Mouse (Mus musculus): ENCODE data around the gene Irs3. TPM values are rescaled to one million over a fixed set of nuclear protein-coding genes. Genes with fewer than 3 reads are reported as not detected.
"Not testable (repeated sequence)": the region's sequence is repeated elsewhere in the genome, so short reads cannot be mapped to it uniquely, and the experiment has no call there.

The Irs3 gene
- polyA plus RNA-seq, 1 experiment from 2014 or later, result 0.17 TPM

DNA sequence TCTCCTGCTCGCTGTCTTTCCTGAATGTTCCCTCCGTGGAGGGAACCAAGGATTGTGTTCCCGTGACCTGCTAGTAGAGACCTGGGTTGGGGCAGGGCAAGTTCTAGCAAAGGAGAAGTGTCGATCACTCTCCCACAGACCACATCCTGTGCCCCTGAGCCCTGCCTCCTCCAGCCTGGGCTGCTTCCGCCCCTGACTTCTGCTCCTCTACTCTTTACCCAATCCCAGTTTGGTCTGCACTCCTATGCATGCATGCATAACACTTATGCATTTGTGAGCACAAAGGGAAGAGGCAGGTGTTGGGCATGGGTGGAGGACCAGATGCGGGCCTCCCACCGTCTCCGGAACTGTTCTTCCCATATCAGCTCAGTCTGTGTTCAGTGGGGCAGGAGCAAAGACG lies 14.3 kb downstream of the Irs3 start:
- Histone ChIP-seq H3K4me1 (peaks cover 43% of the 10 kb centered on the region), H3K4me3 (no peak overlapping the region), H3K36me3 (replicated peaks) (peaks cover 15% of the 10 kb centered on the region; the same call in 1 of the 2 replicates), H3K27me3 (replicated peaks) (no peaks in the 10 kb centered on the region), H3K9me3 (no peaks in the 10 kb centered on the region), H3K9ac (peak overlapping the region; percentile 90; the same call in 1 of the 2 replicates), H3K4me2 (peak overlapping the region; percentile 94), H3K27ac (0 out of 2 replicates have a peak overlapping the region, but pooled peaks have one; percentile 20)
- WGBS, result 72% methylated on average over 9 of the region's 9 CpGs
- no peak for ATAC-seq (replicated peaks)

DNA sequence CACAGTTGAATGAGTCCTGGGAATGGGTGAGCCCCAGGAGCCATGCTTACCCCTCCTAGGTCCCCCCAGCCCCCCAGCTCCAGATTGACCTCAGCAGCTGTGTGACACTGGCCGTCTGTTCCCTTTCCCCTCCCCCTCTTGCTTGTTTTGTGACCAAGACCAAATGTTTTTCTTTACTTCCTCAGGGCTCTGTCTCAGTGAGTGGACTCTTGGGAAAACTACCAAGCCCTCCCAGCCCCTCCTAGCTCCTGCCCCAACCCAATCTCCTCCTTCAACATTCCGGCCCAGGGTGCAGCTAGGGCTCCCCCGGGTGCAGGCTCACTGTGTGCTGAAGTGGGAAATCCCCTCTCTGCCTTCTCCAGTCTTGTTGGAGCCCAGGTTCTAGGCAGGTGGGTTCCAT lies 14.9 kb downstream of the Irs3 start:
- Histone ChIP-seq H3K9me3 (no peaks in the 10 kb centered on the region), H3K9ac (peak overlapping the region; percentile 90; the same call in 1 of the 2 replicates), H3K36me3 (replicated peaks) (peaks cover 14% of the 10 kb centered on the region; the same call in 1 of the 2 replicates), H3K27ac (peak overlapping the region; percentile 20; the same call in 1 of the 2 replicates), H3K4me2 (peak overlapping the region; percentile 94), H3K4me3 (no peak overlapping the region), H3K4me1 (peaks cover 43% of the 10 kb centered on the region), H3K27me3 (replicated peaks) (no peaks in the 10 kb centered on the region)
- no peak for ATAC-seq (replicated peaks)
- 38% methylated on average over 3 of the region's 3 CpGs for WGBS

DNA sequence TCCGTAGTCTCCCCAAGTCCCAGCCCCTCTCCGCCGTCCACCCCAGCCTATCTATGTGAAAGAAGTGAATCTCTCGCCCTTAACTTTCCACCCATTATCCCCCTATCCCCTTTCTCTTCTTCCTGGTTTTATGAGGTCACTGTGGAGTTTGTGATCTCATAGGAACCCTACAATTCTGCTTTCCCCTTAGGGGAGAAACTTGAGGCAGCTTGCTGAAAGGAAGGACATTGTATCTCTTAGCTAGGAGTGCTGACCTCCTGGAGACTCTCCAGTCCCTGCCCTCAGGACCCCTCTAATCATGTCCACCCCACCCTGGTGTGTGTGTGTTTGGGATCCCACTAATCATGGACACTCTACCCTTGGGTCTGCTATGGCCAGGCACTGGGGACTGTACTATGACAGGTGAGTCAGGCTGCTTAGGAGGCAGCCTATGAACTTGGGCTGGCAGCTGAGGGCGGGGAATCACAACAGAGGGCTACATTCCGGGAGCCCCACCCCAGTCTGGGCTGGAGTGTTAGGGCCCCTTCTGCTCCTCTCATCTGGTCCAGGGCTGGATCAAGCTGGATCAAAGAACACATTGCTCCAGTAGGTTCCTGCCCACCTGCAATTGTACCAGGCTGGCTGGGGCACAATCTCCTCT lies 15.5 kb downstream of the Irs3 start:
- no peak for ATAC-seq (replicated peaks)
- H3K27me3 ChIP-seq (replicated peaks), result no peaks in the 10 kb centered on the region
- peak overlapping the region; percentile 90; the same call in 1 of the 2 replicates for H3K9ac ChIP-seq
- H3K36me3 ChIP-seq (replicated peaks), result peaks cover 8% of the 10 kb centered on the region; the same call in 1 of the 2 replicates
- H3K4me1 ChIP-seq, result peaks cover 43% of the 10 kb centered on the region
- 29% methylated on average over 6 of the region's 6 CpGs for WGBS
- H3K4me3 ChIP-seq, result peak overlapping the region; percentile 100
- peak overlapping the region; percentile 94 for H3K4me2 ChIP-seq
- no peaks in the 10 kb centered on the region for H3K9me3 ChIP-seq
- H3K27ac ChIP-seq, result 0 out of 2 replicates have a peak overlapping the region, but pooled peaks have one; percentile 3

DNA sequence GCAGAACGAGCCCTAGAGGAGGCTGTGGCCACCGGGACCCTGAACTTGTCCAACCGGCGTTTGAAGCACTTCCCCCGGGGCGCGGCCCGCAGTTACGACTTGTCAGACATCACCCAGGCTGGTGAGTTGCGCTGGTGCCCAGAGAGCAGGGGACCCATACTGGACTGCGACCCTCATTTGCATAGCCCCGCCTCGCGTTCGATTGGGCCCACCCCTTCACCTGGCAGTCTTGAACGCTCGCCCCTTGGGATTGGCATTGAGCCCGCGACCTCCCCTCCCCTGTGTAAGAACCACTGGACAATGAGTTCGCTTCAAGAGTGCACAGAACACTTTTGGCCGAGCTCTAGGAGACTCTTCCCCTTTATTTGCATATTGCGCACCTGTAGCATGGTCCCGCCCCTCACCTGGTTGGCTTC lies 16.2 kb downstream of the Irs3 start:
- under 1% methylated on average over 23 of the region's 23 CpGs for WGBS
- peak; percentile 38 for ATAC-seq (replicated peaks)
- Histone ChIP-seq H3K4me3 (peak overlapping the region; percentile 100), H3K4me1 (peaks cover 43% of the 10 kb centered on the region), H3K9ac (peak overlapping the region; percentile 90), H3K4me2 (peak overlapping the region; percentile 94), H3K36me3 (replicated peaks) (0 out of 2 replicates have a peak, but pooled peaks cover 6% of the 10 kb centered on the region), H3K27ac (peak overlapping the region; percentile 94), H3K27me3 (replicated peaks) (no peaks in the 10 kb centered on the region), H3K9me3 (no peaks in the 10 kb centered on the region)

DNA sequence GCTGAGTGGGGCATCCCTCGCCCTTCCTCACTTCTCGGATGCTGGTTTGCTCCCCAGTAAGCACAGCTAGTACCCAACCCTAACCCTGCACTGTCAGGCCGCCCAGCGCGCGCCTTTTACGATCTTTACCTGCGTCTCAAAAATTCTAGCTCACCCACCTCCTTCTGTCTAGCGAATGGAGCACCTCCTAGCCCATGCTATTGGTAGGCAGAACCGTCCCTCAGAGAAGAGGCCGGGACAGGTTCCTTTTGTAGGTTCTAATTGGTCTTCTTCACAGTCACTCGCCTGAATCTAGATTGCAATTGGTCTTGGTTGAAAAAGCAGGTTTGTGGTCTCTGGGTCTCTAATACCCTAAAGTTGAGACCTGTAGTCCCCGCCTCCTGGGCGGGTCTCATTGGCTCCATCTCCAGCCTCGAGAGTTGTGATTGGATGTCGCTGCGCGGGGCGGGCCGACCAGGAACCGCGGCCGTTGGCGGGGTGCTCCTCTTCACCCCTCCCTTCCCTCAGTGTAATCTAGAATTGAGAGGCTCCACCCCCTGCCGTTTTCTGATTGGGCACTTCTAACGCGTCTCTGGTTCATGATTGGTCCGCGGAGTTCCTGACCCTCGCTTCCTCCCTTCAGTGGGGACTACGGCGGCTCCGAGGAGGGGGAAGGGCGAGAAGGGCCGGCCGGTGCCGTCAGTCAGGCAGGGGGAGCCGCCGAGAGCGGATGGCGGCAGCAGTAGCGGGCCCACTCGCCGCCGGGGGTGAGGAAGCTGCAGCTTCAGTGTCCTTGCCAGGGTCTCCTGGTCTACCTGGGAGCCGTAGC lies 16.8 kb downstream of the Irs3 start, which contains the start of the genes Fbxo24, Lrch4 and Gm20605:
Fbxo24 (minus strand) TSS at position 505 of the 808 bp plus-strand sequence.
Lrch4 (plus strand) TSS at position 624 of the 808 bp plus-strand sequence.
Gm20605 (plus strand) TSS at position 678 of the 808 bp plus-strand sequence.
- Histone ChIP-seq H3K4me3 (peak within 1 kb of the TSS; percentile 100), H3K27ac (peak within 1 kb of the TSS; percentile 94), H3K9me3 (no peaks in the 10 kb centered on the region), H3K36me3 (replicated peaks) (no peaks in the 10 kb centered on the region), H3K9ac (peak within 1 kb of the TSS; percentile 90), H3K4me2 (peak within 1 kb of the TSS; percentile 94), H3K27me3 (replicated peaks) (no peaks in the 10 kb centered on the region), H3K4me1 (peaks cover 43% of the 10 kb centered on the region)
- peak; percentile 99 for ATAC-seq (replicated peaks)
- WGBS, result under 1% methylated on average over 45 of the region's 46 CpGs

DNA sequence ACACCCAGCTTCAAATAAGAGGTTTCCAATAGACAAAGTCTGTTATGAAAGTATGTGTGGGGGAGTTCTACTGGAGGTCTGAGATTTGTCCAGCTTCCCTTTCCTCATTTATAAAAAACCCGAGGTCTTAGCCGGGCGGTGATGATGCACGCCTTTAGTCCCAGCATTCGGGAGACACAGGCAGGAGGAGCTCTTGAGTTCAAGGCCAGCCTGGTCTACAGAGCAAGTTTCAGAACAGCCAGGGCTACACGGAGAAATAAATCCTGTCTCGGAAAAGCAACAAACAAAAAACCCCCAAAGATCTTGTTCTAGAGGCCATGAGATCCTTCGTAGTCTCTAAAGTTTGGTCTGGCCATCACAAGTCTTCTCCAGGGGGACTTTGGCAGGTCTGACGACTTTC lies 17.5 kb downstream of the Irs3 start:
- WGBS, result 1% methylated on average over 9 of the region's 9 CpGs
- Histone ChIP-seq H3K4me2 (peak overlapping the region; percentile 77), H3K36me3 (replicated peaks) (no peaks in the 10 kb centered on the region), H3K9ac (peak overlapping the region; percentile 66), H3K27me3 (replicated peaks) (no peaks in the 10 kb centered on the region), H3K9me3 (no peaks in the 10 kb centered on the region), H3K4me3 (peak overlapping the region; percentile 100), H3K27ac (peak overlapping the region; percentile 91), H3K4me1 (peaks cover 43% of the 10 kb centered on the region)
- ATAC-seq (replicated peaks), result no peak

DNA sequence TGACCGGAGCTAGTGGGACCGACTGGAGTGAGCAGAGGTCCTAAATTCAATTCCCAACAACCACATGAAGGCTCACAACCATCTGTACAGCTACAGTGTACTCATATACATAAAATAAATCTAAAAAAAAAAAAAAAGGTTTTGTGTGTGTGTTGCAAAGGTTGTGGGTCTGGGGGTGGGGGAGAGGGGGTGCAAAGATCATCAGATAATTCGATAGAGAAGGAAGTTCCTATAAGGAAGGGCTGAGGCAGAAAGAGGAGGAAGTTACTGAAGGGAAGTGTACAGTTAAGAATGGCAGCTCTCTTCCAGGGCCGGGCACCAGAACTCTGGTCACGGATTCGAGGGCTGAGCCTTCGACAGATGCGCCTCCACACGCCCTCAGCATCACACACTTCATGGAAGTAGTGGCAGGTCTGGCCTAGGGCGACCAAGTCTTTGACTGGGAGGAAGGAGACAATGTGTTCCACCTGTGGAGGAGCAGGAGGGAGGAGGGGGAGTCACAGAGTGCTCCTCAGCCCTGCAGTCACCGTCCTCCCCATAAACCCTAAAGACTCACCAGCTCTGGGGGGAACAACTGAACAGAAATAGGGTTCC lies 21.5 kb downstream of the Irs3 start:
- Histone ChIP-seq H3K4me2 (no peak overlapping the region), H3K4me3 (no peak overlapping the region), H3K27me3 (replicated peaks) (no peaks in the 10 kb centered on the region), H3K9me3 (no peaks in the 10 kb centered on the region), H3K4me1 (peaks cover 11% of the 10 kb centered on the region), H3K9ac (no peak overlapping the region), H3K27ac (no peak overlapping the region), H3K36me3 (replicated peaks) (no peaks in the 10 kb centered on the region)
- ATAC-seq (replicated peaks), result no peak
- 83% methylated on average over 11 of the region's 11 CpGs for WGBS

DNA sequence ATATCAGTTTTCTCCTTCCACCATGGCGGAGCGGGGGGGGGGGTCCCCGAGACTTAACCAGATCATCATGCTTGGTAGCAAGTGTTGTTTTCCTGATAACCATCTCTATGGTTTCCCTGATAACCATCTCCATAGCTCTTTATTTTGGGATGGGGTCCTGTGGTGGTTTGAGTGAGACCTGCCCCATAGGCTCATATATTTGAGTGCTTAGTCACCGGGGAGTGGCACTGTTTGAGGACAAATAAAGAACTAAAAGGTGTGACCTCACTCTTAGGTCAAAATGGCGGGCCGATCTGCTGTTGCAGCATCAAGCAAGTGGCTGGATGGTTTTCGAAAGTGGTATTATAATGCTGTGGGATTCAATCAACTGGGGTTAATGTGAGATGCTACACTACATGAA lies 30.2 kb downstream of the Irs3 start:
- H3K9ac ChIP-seq, result no peak overlapping the region
- no peaks in the 10 kb centered on the region for H3K9me3 ChIP-seq
- WGBS, result 92% methylated on average over 7 of the region's 7 CpGs
- no peak overlapping the region for H3K4me3 ChIP-seq
- no peak for ATAC-seq (replicated peaks)
- no peaks in the 10 kb centered on the region for H3K36me3 ChIP-seq (replicated peaks)
- H3K4me2 ChIP-seq, result no peak overlapping the region
- 0 out of 2 replicates have a peak, but pooled peaks cover 3% of the 10 kb centered on the region for H3K4me1 ChIP-seq
- no peak overlapping the region for H3K27ac ChIP-seq
- no peaks in the 10 kb centered on the region for H3K27me3 ChIP-seq (replicated peaks)

DNA sequence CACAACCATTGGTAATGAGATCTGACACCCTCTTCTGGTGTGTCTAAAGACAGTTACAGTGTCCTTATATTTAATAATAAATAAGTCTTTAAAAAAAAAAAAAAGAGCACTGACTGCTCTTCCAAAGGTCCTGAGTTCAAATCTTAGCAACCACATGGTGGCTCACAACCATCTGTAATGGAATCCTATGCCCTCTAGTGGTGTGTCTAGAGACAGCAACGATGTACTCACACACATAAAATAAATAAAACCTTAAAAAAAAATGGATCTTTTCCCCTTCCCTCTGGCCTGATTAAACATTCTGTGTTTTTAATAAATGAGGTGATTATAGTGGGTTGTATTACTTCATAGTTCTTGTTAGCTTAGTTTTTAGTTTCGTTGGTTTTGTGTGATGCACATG lies 30.6 kb downstream of the Irs3 start:
- 90% methylated on average over 2 of the region's 2 CpGs for WGBS
- not testable (repeated sequence) for H3K27me3 ChIP-seq (replicated peaks); H3K9me3 ChIP-seq; H3K36me3 ChIP-seq (replicated peaks); H3K9ac ChIP-seq; H3K4me1 ChIP-seq; ATAC-seq (replicated peaks); H3K27ac ChIP-seq; H3K4me3 ChIP-seq; H3K4me2 ChIP-seq

DNA sequence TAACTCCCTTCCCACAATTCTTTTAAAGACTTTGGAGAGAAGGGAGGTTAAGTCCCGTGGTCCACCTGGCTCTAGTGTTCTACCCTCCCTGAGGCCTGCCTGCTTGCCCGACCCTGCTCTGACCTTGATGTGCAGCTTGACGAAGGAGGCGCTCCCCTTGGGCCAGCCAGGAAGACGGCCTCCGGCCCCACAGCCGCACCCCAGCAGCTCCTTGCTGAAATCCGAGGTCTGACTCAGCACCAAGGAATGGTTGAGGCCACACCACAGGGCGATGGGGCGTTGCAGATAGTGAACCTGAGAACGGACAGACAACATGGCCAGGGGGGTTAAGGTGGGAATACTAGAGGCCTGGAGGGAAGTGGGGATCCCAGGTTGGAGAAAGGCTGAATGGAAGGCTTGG lies 32.0 kb downstream of the Irs3 start, which contains the start of gene Pcolce:
Pcolce (minus strand) TSS at position 235 of the 400 bp plus-strand sequence.
- 67% methylated on average over 11 of the region's 11 CpGs for WGBS
- Histone ChIP-seq H3K9ac (no peak within 1 kb of the TSS), H3K27ac (no peak within 1 kb of the TSS), H3K4me1 (peaks cover 4% of the 10 kb centered on the region; the same call in 1 of the 2 replicates), H3K9me3 (no peaks in the 10 kb centered on the region), H3K4me2 (no peak within 1 kb of the TSS), H3K4me3 (no peak within 1 kb of the TSS), H3K27me3 (replicated peaks) (no peaks in the 10 kb centered on the region; the same call in 1 of the 2 replicates), H3K36me3 (replicated peaks) (no peaks in the 10 kb centered on the region)
- ATAC-seq (replicated peaks), result no peak

DNA sequence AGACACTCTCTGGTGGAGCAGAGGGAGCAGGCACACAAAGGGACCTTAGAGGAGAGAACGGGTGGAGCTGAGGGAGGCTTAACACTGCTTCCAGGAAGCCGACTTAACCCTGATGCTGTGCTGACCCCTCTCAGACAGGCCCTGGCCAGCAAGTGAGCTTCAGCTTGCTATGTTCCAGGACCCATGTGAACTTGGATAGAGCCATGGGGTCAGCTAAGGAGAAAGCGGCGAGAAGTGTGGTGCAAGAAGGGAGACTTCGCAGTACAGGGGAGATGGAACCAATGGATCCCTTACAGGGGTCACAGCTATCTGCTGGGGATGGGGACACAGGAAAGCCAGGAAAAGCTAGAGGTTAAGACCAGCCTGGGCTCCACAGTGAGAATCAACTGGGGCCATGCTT lies 32.4 kb downstream of the Irs3 start:
- Histone ChIP-seq H3K4me2 (no peak overlapping the region), H3K4me1 (peaks cover 8% of the 10 kb centered on the region; the same call in 1 of the 2 replicates), H3K27me3 (replicated peaks) (no peaks in the 10 kb centered on the region; the same call in 1 of the 2 replicates), H3K27ac (no peak overlapping the region), H3K9me3 (no peaks in the 10 kb centered on the region), H3K36me3 (replicated peaks) (no peaks in the 10 kb centered on the region), H3K9ac (no peak overlapping the region), H3K4me3 (no peak overlapping the region)
- WGBS, result 70% methylated on average over 5 of the region's 5 CpGs
- no peak for ATAC-seq (replicated peaks)

DNA sequence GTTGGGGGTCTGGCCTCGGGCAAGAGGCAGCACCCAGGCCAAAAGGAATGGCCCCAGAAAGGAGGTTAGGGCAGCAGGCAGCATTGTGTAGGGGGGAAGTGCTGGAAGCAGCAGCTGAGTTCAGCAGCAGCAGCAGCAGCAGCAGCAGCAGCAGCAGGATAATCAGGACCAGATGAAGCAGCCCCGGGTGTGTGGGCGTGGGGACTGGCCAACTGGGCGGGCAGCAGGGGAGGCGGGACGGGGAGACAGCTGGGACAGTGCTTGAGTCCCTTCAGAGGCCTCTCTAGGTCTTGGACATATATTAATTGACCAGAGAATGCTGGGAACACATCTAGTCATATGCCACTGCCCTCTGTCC lies 34.3 kb downstream of the Irs3 start:
- WGBS, result 27% methylated on average over 6 of the region's 6 CpGs
- no peak for ATAC-seq (replicated peaks)
- Histone ChIP-seq H3K36me3 (replicated peaks) (no peaks in the 10 kb centered on the region), H3K9me3 (no peaks in the 10 kb centered on the region), H3K4me3 (no peak overlapping the region), H3K9ac (no peak overlapping the region), H3K27ac (no peak overlapping the region), H3K4me1 (peaks cover 12% of the 10 kb centered on the region; the same call in 1 of the 2 replicates), H3K4me2 (no peak overlapping the region), H3K27me3 (replicated peaks) (no peaks in the 10 kb centered on the region; the same call in 1 of the 2 replicates)
